Mouse (Mus musculus) gastrocnemius, adult 18-20 months (tissue): Measurements from ENCODE around the gene Nsd1. TPM values are rescaled to one million over a fixed set of nuclear protein-coding genes. Genes with fewer than 3 reads are reported as not detected.
"Not testable (repeated sequence)": the region's sequence is repeated elsewhere in the genome, so short reads cannot be mapped to it uniquely, and the experiment has no call there.

Experiments used
- DNase-seq: peaks from one replicate; pipeline ENCODE4 v3.0.0; 2021; ENCODE audit warnings: low spot score
- long read RNA-seq, 2 experiments: library from polyadenylated mRNA; stranded (forward); transcript quantifications; one replicate each; pipeline ENCODE4 v2.0.0; 2021
- total RNA-seq, 2 experiments: library from RNA; stranded (reverse); gene quantifications; 2 replicates each; pipeline ENCODE4 v1.2.3; 2021

Gene Nsd1
- total RNA-seq = 10 to 100 TPM; 40.0 to 47.1 TPM
- long read RNA-seq, experiment 1, partial matches to known transcripts = 9 of 24 reads
- long read RNA-seq, experiment 1, other reads (novel, unspliced or antisense) = 15 of 24 reads
- long read RNA-seq, experiment 2, partial matches to known transcripts = 7 of 19 reads
- long read RNA-seq, experiment 2, other reads (novel, unspliced or antisense) = 12 of 19 reads

GRCm38 (mm10) chr13:55209649-55210192 lies at the start of gene Nsd1:
Gene Nsd1 (plus strand): TSS chr13:55209782.
- DNase-seq = peak; percentile 18

GRCm38 (mm10) chr13:55162365-55162764 lies 47.2 kb upstream of the Nsd1 start:
- DNase-seq = no peak

GRCm38 (mm10) chr13:55163553-55163952 lies 46.0 kb upstream of the Nsd1 start:
- DNase-seq = no peak

GRCm38 (mm10) chr13:55165831-55166339 lies 43.7 kb upstream of the Nsd1 start:
- no peak for DNase-seq

- no peak for DNase-seq
These were observed 42.5 kb upstream of the Nsd1 start for GRCm38 (mm10) chr13:55166806-55167725.

- no peak for DNase-seq
These were observed 41.8 kb upstream of the Nsd1 start for GRCm38 (mm10) chr13:55167798-55168197.

- no peak for DNase-seq
These were observed 41.3 kb upstream of the Nsd1 start for GRCm38 (mm10) chr13:55168255-55168654.

- peak; percentile 83 for DNase-seq
These were observed 40.6 kb upstream of the Nsd1 start for GRCm38 (mm10) chr13:55168958-55169369.

GRCm38 (mm10) chr13:55171517-55172335 lies 37.9 kb upstream of the Nsd1 start:
- peak; percentile 70 for DNase-seq

- no peak for DNase-seq
These were observed 37.2 kb upstream of the Nsd1 start for GRCm38 (mm10) chr13:55172336-55172770.

GRCm38 (mm10) chr13:55174347-55174746 lies 35.2 kb upstream of the Nsd1 start:
- DNase-seq = no peak

- no peak for DNase-seq
These were observed 33.3 kb upstream of the Nsd1 start for GRCm38 (mm10) chr13:55176265-55176664.

GRCm38 (mm10) chr13:55177903-55178496 lies 31.6 kb upstream of the Nsd1 start:
- peak; percentile 56 for DNase-seq

- DNase-seq = peak; percentile 80
These were observed 31.0 kb upstream of the Nsd1 start for GRCm38 (mm10) chr13:55178556-55178955.

GRCm38 (mm10) chr13:55179591-55179990 lies 30.0 kb upstream of the Nsd1 start:
- DNase-seq = no peak

- DNase-seq = no peak
These were observed 27.8 kb upstream of the Nsd1 start for GRCm38 (mm10) chr13:55181786-55182172.

- DNase-seq = peak; percentile 86
These were observed 27.2 kb upstream of the Nsd1 start for GRCm38 (mm10) chr13:55182173-55182894.

GRCm38 (mm10) chr13:55183382-55183781 lies 26.2 kb upstream of the Nsd1 start:
- DNase-seq = no peak

GRCm38 (mm10) chr13:55187062-55187461 lies 22.5 kb upstream of the Nsd1 start:
- DNase-seq = not testable (repeated sequence)

- DNase-seq = no peak
These were observed 20.0 kb upstream of the Nsd1 start for GRCm38 (mm10) chr13:55189531-55190107.
